Mouse (Mus musculus): Measurements from ENCODE around the gene Camkk2.

Camkk2 gene

GRCm38 (mm10) chr5:122703574-122703973, 75.6 kb downstream of the Camkk2 start:
- CTCF ChIA-PET = interaction anchor here (0.7 kb wide), 2 partner anchors 198 to 480 kb away, joined by 5 to 10 read pairs; no protein-coding TSS in a partner anchor

- CTCF ChIA-PET = interaction anchor here (0.6 kb wide), 1 partner anchor 99 kb away, joined by 3 read pairs; no protein-coding TSS in a partner anchor
Observed at GRCm38 (mm10) chr5:122702156-122702555, 77.1 kb downstream of the Camkk2 start.

- CTCF ChIA-PET = interaction anchor here (0.6 kb wide), 1 partner anchor 391 kb away, joined by 3 read pairs; no protein-coding TSS in a partner anchor
Observed at GRCm38 (mm10) chr5:122700837-122701212, 78.4 kb downstream of the Camkk2 start.

- CTCF ChIA-PET = interaction anchor here (0.6 kb wide), 1 partner anchor 391 kb away, joined by 3 read pairs; no protein-coding TSS in a partner anchor
Observed at GRCm38 (mm10) chr5:122700109-122700836, 78.9 kb downstream of the Camkk2 start.

GRCm38 (mm10) chr5:122698701-122699060, 80.5 kb downstream of the Camkk2 start:
- CTCF ChIA-PET = interaction anchor here (0.5 kb wide), 1 partner anchor 206 kb away, joined by 7 read pairs; no protein-coding TSS in a partner anchor

- CTCF ChIA-PET = interaction anchor here (0.5 kb wide), 1 partner anchor 206 kb away, joined by 7 read pairs; no protein-coding TSS in a partner anchor
Observed at GRCm38 (mm10) chr5:122698041-122698700, 81.0 kb downstream of the Camkk2 start.

GRCm38 (mm10) chr5:122695516-122695915, 83.7 kb downstream of the Camkk2 start:
- CTCF ChIA-PET = no interaction called here

GRCm38 (mm10) chr5:122693431-122694207, 85.6 kb downstream of the Camkk2 start:
- CTCF ChIA-PET = no interaction called here

- CTCF ChIA-PET = no interaction called here
Observed at GRCm38 (mm10) chr5:122690486-122690885, 88.7 kb downstream of the Camkk2 start.

- CTCF ChIA-PET = no interaction called here
Observed at GRCm38 (mm10) chr5:122689153-122689552, 90.1 kb downstream of the Camkk2 start.

- CTCF ChIA-PET = no interaction called here
Observed at GRCm38 (mm10) chr5:122687391-122687790, 91.8 kb downstream of the Camkk2 start.

GRCm38 (mm10) chr5:122683926-122684325, 95.3 kb downstream of the Camkk2 start:
- CTCF ChIA-PET = interaction anchor here (1.4 kb wide), 1 partner anchor 63 kb away, joined by 5 read pairs; no protein-coding TSS in a partner anchor

GRCm38 (mm10) chr5:122681276-122681675, 97.9 kb downstream of the Camkk2 start:
- CTCF ChIA-PET = interaction anchor here (0.5 kb wide), 1 partner anchor 60 kb away, joined by 4 read pairs; no protein-coding TSS in a partner anchor
